Mouse (Mus musculus): ENCODE measurements at regions not wholly inside any gene's neighbourhood (a gene's known extent, or its start where the extent isn't known, plus 50 kb on each side); places are given as distances from the start of the nearest gene placed in this dataset.

DNA sequence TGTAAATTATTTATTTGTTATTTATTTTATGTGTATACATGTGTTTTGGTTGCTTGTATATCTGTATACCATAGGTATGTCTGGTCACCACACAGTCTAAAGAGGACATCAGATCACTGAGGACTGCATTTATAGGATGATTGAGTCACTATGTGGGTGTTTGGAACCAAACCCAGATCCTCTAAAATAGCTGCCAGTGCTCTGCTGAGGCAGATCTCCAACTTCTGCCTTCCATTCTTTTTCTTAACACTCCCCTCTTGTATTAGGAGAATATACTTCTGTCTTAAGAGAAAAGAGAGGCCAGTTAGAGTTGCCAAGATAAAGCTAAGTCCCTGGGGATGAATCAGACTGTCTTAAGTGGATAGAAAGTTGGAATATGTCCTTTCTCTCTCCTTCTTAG lies 424.2 kb downstream of the Cntn6 start:
- peak; percentile 49 for DNase-seq

DNA sequence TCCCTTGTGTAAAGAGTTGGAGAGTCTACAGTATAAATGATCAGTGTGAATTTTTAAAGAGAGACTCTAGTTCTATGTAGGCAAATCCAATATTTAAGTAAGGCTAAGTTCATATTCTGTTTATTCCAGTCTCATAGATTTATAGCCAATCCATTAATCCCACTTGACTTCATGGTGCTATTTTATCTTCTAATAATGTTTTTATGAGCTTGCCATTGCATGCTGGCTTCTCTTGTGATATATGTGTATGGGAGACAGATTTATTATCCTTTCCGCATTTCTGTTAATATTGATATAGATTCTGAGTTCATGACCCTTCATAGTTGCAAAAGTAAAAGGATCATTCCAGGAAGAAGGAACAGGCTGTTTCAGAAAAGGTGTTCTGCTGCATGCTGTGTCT lies 430.0 kb downstream of the Cntn6 start:
- no peak for DNase-seq

DNA sequence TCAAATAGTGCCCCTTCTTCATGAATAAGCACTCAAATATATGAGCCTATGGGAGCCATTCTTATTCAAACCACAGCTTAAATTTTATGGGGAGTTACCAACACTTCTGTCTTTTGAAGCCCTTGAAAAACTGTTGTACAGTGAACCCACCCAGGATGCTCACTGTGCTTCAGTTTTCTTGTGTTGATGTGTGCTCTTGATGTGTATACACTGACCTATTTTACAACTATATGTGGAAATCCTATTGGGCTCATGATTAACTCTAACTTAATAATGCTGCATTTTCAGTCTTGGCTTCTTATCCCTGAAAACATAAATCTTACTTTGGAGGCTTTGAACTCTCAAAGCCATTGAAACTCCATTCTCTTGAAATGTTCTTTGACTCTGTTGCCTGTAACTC lies 433.5 kb downstream of the Cntn6 start:
- DNase-seq = no peak

DNA sequence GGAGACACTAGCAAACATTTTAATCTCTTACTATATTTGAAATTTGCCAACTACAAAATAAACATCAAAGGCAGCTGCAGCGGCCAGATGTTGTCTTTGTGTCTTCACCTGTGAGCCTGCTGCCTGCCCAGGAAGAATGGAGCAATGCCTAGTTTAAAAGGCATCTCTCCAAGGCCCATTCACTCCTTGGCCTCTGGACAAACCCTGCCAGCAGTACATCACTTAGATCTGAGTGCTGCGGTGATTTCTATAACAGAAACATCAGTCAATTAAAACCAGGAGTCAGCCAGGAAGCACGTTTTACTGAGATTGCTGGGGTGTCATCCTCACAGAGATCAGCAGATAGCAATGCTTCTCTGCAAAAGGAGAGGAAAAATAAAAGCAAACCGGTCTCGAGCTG lies 437.7 kb downstream of the Cntn6 start:
- DNase-seq = no peak

DNA sequence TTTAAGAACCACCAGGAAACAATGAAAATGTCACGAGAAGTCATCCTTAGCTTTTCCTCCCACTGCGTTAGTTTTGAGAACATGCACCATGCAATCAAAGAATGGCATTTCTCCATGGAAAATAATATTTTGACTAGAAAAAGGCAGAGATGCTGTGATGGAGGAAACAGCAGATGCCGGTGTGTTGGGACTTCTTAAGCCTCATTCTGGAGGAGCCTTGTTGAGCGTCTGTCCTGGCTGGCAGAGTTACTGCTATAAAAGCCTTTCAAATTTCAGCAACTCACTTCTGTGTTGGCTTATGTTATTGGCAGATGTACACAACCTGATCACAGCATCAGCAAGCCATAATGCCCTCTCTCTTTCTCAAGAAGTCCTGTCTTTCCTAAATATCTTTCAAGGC lies 439.6 kb downstream of the Cntn6 start:
- no peak for DNase-seq

DNA sequence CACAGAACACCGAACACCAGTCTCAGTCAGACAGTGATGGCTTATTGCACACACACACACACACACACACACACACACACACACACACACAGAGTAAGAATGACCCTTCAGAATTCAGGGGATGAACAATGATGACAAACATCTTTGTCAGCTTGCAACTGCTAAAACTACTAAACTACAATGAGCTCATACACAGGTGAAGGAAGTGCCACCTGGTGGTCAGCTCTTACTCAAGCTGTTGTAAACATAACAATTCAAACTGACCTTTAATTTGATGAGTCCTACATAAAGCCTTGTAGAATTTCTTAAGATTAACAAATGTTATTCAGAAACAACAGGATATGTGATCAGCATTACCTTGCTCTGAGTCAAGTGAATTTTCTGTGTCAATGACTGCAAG lies 446.5 kb downstream of the Cntn6 start:
- no peak for DNase-seq

DNA sequence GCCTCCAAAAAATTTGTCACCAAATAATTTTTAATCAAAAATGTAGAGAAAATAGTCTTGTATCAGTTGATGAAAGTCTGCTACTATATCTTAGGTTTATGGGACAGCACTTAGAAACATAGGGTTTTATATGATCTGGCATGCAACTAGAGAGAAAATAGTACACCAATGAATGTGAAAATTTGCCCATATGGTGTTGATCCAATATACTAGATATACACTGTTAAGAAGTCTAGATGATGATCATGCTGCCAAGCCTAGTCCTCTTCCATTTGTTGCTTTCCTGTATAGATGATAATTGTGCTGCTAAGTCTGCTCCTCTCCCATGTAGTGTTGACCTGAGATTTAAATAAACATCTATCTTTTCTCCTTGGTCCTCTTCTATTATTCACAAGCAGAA lies 481.9 kb downstream of the Cntn6 start:
- DNase-seq = no peak

DNA sequence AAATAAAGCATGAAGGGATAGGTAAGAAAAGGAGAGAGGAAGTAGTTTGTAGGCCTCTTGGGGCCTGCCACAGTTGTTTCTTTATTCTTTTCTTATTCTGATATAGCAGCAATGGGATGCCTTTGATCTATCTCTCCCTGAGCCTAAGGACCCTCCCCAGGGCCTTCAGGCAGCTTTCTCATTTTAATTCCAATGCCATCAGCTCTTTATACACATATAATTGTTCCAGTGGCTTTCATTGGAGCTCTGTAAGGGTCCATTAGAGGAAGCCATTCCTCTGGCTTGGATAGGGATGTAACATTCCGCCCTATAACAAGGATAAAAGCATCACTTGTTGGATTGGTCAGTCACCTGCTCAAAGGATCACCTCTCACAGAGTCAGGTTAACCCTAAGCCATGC lies 491.6 kb downstream of the Cntn6 start:
- DNase-seq = no peak

DNA sequence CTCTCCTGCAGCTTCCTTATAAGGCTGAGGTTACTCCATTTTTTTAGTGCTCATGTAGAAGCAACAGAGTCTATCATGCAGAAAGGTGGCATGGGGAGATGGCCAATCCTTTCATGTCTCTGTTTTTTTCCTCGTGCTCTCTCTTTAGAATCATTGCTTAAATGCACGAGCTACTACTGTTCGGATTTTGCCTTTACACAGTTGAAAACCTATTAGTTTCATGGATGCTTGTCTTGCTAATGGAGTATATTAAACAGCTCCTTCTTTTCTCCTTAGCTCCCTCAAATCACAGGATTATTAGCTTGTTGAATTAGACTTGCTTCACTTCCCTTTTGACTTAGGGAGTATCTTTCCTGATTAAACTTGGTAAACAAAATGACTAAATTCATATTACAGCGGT lies 497.3 kb downstream of the Cntn6 start:
- no peak for DNase-seq

DNA sequence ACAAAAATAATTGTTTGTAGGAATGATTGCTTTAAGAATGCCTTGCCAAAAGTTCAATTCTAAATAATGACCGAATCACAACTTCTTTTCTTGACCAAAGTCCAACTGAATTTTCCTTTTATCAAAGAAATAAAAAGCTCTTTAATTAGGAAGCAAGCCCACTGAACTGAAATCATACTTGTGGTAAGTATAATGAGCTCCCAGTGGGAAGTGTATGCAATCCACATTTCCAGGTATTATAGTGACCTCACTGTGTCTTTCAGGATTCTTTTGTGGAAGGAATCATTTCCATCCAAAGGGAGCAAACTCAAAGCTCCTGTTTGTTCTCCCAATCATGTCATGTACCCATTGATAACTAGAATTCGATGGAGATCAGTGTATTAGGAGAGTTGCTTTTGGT lies 497.8 kb downstream of the Cntn6 start:
- no peak for DNase-seq

DNA sequence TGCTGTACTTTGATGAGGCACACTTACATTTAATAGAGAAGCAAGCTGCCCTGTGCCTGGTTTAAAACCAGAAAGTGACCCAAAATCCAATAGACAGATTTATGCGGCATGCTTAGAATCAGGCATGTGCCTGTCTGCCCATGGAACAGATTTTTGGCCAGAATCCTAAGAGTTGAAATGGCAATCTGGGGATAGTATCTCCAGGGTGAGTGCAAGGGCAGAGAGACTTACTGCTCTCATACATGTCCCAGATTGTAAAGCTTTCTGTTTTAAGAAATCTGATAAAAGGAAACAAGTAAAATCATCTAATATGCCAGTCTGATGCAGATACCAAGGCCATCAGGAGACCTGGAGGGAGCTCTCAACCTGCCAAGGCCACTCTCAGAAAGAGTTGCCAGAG lies 507.0 kb downstream of the Cntn6 start:
- DNase-seq = no peak

DNA sequence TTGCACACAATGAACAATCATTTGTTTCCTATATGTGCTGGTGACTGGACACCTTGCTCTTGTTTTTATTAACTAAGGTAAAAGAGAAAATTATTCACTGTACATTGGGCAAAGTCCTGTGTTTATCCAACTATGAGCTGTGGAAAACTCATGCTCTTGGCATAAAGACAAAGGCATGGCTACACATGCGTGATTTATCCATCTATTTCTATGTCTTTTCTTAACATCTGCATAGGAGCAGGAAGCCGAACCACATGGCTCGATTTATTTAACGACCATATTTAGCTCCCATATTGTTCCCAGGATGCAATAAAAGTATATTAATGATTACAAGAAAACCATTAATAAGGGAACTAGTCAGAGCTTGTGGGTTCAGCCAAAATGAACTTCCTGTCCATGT lies 528.1 kb downstream of the Cntn6 start:
- DNase-seq = no peak

DNA sequence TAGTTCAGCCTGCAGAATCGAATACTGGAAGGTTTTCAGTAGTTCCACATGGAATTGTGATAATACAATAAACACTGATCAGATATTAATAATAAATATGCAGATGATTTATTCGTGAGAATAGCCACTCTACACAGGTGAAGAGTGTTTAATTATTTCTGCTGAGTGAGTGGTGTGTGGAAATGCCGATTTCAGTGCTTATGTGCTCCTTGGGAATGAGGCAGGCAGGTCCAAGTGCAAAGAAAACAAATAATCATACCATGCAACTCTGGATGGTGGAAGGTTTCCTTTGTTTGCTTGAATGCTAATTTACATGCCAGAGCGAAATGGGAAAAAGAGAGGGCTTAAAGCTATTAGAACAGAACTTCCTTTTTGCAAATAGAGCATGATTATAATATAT lies 528.6 kb downstream of the Cntn6 start:
- no peak for DNase-seq

DNA sequence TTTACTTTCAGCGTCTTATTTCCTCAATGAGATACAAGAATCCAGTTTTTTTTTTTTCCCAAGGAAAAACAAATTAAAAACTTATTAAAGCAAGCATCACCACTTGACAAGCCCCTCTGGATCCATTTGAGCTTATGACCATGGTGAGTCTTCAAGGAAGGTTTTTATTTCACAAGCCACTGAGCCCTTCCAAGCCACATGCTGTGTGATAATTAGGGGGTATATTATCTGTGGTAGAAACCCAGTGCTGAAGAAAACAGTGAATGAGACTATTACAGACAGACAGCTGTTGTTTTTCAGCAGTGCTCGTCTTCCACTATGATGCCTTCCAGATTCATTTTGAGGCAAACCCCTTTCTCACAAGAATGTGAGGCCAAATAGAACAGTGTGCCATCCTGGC lies 573.6 kb downstream of the Cntn6 start:
- no peak for DNase-seq

DNA sequence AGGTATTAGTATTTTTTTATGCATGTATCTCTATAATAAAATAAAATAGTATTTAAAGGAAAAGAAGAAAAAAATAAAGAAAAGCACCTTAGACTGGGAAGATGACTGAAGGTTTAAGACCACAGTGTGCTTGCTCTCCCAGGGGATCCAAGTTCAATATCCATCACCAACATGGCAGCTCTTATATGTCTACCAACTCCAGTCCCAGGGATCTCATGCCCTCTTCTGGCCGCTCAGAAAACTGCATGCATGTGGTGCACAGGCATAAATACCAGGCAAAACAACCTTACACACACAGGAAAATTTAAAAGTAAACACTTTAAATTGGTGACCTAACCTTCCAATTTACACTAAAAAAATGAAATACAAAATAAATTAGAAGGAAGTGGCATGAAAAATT lies 586.6 kb upstream of the Cntn4 start:
- DNase-seq = peak; percentile 3
